Mouse (Mus musculus) hindbrain, embryonic 15.5 days (tissue): ENCODE results near the gene Faap24. TPM values are rescaled to one million over a fixed set of nuclear protein-coding genes. Genes with fewer than 3 reads are reported as not detected.

Experiments
- polyA plus RNA-seq: library from polyadenylated mRNA; unstranded; fragments of >200 nt; fragmentation: Nextera tagmentation; extraction: Ambion mirVana; gene quantifications from 2 replicates; pipeline ENCODE4 v1.2.1, GENCODE M21; 2015

Faap24 gene
- polyA plus RNA-seq, 1 experiment from 2014 or later: 15.7 TPM

Other genes with a start within 250 kb of the Faap24 start
- 24.0 and 25.7 TPM in 2 replicates for gene Slc7a10, start 210.5 kb downstream of the Faap24 start, polyA plus RNA-seq
- 28.3 and 30.6 TPM in 2 replicates for gene Lrp3, start 181.3 kb downstream of the Faap24 start, polyA plus RNA-seq
- 17.9 and 20.0 TPM in 2 replicates for gene Gpatch1, start 78.4 kb downstream of the Faap24 start, polyA plus RNA-seq
- gene Rhpn2, start 62.7 kb downstream of the Faap24 start, polyA plus RNA-seq: 2.8 and 3.7 TPM in 2 replicates
- 33.2 and 33.5 TPM in 2 replicates for gene Cep89, start 199 bp upstream of the Faap24 start, polyA plus RNA-seq
- 0.18 TPM in 1 of 2 replicates, not detected in the other for gene Slc7a9, start 52.0 kb upstream of the Faap24 start, polyA plus RNA-seq
- gene Tdrd12, start 140.9 kb upstream of the Faap24 start, polyA plus RNA-seq: 0.73 and 1.1 TPM in 2 replicates
- gene Nudt19, start 159.5 kb upstream of the Faap24 start, polyA plus RNA-seq: 99.8 and 99.9 TPM in 2 replicates
- gene Rgs9bp, start 188.7 kb upstream of the Faap24 start, polyA plus RNA-seq: 0.03 and 0.14 TPM in 2 replicates
- 19.0 and 20.2 TPM in 2 replicates for gene Ankrd27, start 189.4 kb upstream of the Faap24 start, polyA plus RNA-seq